ENCODE assay signal across 19 mouse cellular contexts in genomic region chr10:114739916-114740315, GRCm38 (mm10).
"Had no signal": no experiment of that assay in that cellular context is flagged by ENCODE, and none has a peak within 500 bp of the region (broad histone marks: within the 10 kb centered on the region; RNA-seq: fewer than 3 reads in every experiment).

No protein-coding gene starts in this region.

- H3K4me2 ChIP-seq: limb, embryonic 13.5 days; liver, embryonic 13.5 days; lung, embryonic 14.5 days; midbrain, embryonic 13.5 days; neural tube, embryonic 13.5 days had no signal

- H3K27me3 ChIP-seq: limb, embryonic 13.5 days; liver, embryonic 13.5 days; megakaryocyte, embryonic 14.5 days; midbrain, embryonic 13.5 days; neural tube, embryonic 13.5 days had no signal

- H3K27ac ChIP-seq: kidney, postnatal 0 days; layer of hippocampus, adult 2 months; limb, embryonic 10.5 days; limb, embryonic 13.5 days; liver, embryonic 13.5 days; midbrain, embryonic 10.5 days; midbrain, embryonic 13.5 days; neural tube, embryonic 13.5 days had no signal

- H3K4me1 ChIP-seq: liver, embryonic 13.5 days; megakaryocyte, embryonic 14.5 days; midbrain, embryonic 10.5 days; midbrain, embryonic 13.5 days; neural tube, embryonic 13.5 days had no signal

- H3K9ac ChIP-seq: limb, embryonic 13.5 days; liver, embryonic 13.5 days; lung, embryonic 14.5 days; midbrain, embryonic 13.5 days; neural tube, embryonic 13.5 days had no signal

- H3K4me3 ChIP-seq: layer of hippocampus, adult 2 months; limb, embryonic 10.5 days; limb, embryonic 13.5 days; liver, embryonic 13.5 days; megakaryocyte, embryonic 14.5 days; midbrain, embryonic 10.5 days; midbrain, embryonic 13.5 days; myocyte; neural tube, embryonic 13.5 days had no signal

- ATAC-seq: lung, postnatal 0 days; midbrain, embryonic 13.5 days; midbrain, embryonic 16.5 days had no signal

- DNase-seq: kidney, postnatal 25 days; layer of hippocampus, adult 9-11 months; liver; liver, embryonic 13.5 days; lung, embryonic 14.5 days; lung, postnatal 36 days; thymus, adult 18-20 months; thymus, postnatal 36 days had no signal

- H3K36me3 ChIP-seq: limb, embryonic 10.5 days; limb, embryonic 13.5 days; liver, embryonic 13.5 days; midbrain, embryonic 10.5 days; midbrain, embryonic 13.5 days; neural tube, embryonic 13.5 days had no signal

- H3K9me3 ChIP-seq: limb, embryonic 10.5 days; limb, embryonic 13.5 days; midbrain, embryonic 10.5 days; midbrain, embryonic 13.5 days; neural tube, embryonic 13.5 days had no signal
